Mouse (Mus musculus): Measurements from ENCODE around the gene Krt27. TPM values are rescaled to one million over a fixed set of nuclear protein-coding genes. Genes with fewer than 3 reads are reported as not detected.

The Krt27 gene
- total and polyA plus RNA-seq, 2 experiments from 2014 or later, result 0.22 to 1.0 TPM

GRCm38 (mm10) chr11:99379568-99379967 lies 28.7 kb upstream of the Krt27 start:
- Histone ChIP-seq H3K4me1 (ENCODE audit: insufficient read depth, low read length) (no peaks in the 10 kb centered on the region), H3K27ac (ENCODE audit: low read depth, low read length) (no peak overlapping the region), H3K36me3 (ENCODE audit: insufficient read depth, low read length) (no peaks in the 10 kb centered on the region), H3K27me3 (ENCODE audit: insufficient read depth, low read length) (no peaks in the 10 kb centered on the region), H3K9me3 (ENCODE audit: low read length) (no peaks in the 10 kb centered on the region), H3K4me3 (ENCODE audit: low read depth, low read length) (no peak overlapping the region), H3K4me2 (ENCODE audit: low read depth, low read length, poor library complexity, severe bottlenecking) (no peak overlapping the region), H3K9ac (replicated peaks; ENCODE audit: low read length, poor library complexity, severe bottlenecking) (no peak overlapping the region)
- 12% methylated on average over 5 of the region's 5 CpGs for WGBS
- ATAC-seq (ENCODE audit: low FRiP score) (no peak), DNase-seq (ENCODE audit: low spot score) (peak; percentile 69)
- peak; percentile 91 for TF ChIP-seq CTCF (IDR thresholded peaks at IDR 0.05)

DNA sequence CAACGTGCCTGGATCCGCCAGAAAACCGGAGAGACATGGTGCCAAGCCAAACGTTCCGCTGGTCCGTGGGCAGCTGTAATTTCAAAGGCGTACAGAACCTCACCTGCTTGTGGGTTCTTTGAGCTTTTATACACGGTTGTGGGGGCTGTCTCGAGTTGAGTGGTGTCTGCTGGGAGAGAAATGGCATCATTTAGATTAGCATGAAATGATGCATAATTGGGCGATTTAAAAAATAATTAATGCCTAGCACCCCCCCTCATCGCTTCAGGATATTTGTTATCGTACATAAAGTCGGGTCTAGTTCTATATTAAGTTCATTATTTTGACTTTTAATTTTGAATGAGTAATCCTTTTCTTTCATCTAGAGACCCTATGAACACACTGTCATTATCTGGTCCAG lies 23.9 kb upstream of the Krt27 start, which contains the start of gene Krt28:
Gene Krt28, minus strand, starts transcription at position 101 of the 400 bp plus-strand sequence.
- no peaks in the 10 kb centered on the region for H3K27me3 ChIP-seq (ENCODE audit: insufficient read depth, low read length)
- no peaks in the 10 kb centered on the region for H3K4me1 ChIP-seq (ENCODE audit: insufficient read depth, low read length)
- no peak within 1 kb of the TSS for H3K9ac ChIP-seq (replicated peaks; ENCODE audit: low read length, poor library complexity, severe bottlenecking)
- H3K27ac ChIP-seq (ENCODE audit: low read depth, low read length), result no peak within 1 kb of the TSS
- H3K9me3 ChIP-seq (ENCODE audit: low read length), result no peaks in the 10 kb centered on the region
- H3K4me3 ChIP-seq (ENCODE audit: low read depth, low read length), result no peak within 1 kb of the TSS
- no peaks in the 10 kb centered on the region for H3K36me3 ChIP-seq (ENCODE audit: insufficient read depth, low read length)
- 81% methylated on average over 13 of the region's 13 CpGs for WGBS
- no peak within 1 kb of the TSS for H3K4me2 ChIP-seq (ENCODE audit: low read depth, low read length, poor library complexity, severe bottlenecking)
- DNase-seq (ENCODE audit: low spot score), result no peak
- TF ChIP-seq CTCF (IDR thresholded peaks at IDR 0.05), result no peak
- no peak for ATAC-seq (ENCODE audit: low FRiP score)

GRCm38 (mm10) chr11:99369853-99370451 lies 19.0 kb upstream of the Krt27 start:
- peak; percentile 69; the same call in 1 of the 2 replicates for ATAC-seq (ENCODE audit: low FRiP score)
- TF ChIP-seq CTCF (IDR thresholded peaks at IDR 0.05), result no peak
- DNase-seq (ENCODE audit: low spot score), result peak; percentile 73
- H3K4me1 ChIP-seq (ENCODE audit: insufficient read depth, low read length), result no peaks in the 10 kb centered on the region; the same call in 1 of the 2 replicates
- no peaks in the 10 kb centered on the region for H3K36me3 ChIP-seq (ENCODE audit: insufficient read depth, low read length)
- no peaks in the 10 kb centered on the region for H3K27me3 ChIP-seq (ENCODE audit: insufficient read depth, low read length)
- H3K9ac ChIP-seq (replicated peaks; ENCODE audit: low read length, poor library complexity, severe bottlenecking), result no peak overlapping the region
- WGBS, result 66% methylated on average over 8 of the region's 8 CpGs
- no peaks in the 10 kb centered on the region for H3K9me3 ChIP-seq (ENCODE audit: low read length)
- H3K4me3 ChIP-seq (ENCODE audit: low read depth, low read length), result no peak overlapping the region
- H3K4me2 ChIP-seq (ENCODE audit: low read depth, low read length, poor library complexity, severe bottlenecking), result no peak overlapping the region
- H3K27ac ChIP-seq (ENCODE audit: low read depth, low read length), result peak overlapping the region; percentile 68

GRCm38 (mm10) chr11:99369229-99369628 lies 18.3 kb upstream of the Krt27 start:
- Histone ChIP-seq H3K9ac (replicated peaks; ENCODE audit: low read length, poor library complexity, severe bottlenecking) (no peak overlapping the region), H3K27ac (ENCODE audit: low read depth, low read length) (peak overlapping the region; percentile 68), H3K27me3 (ENCODE audit: insufficient read depth, low read length) (no peaks in the 10 kb centered on the region), H3K4me3 (ENCODE audit: low read depth, low read length) (no peak overlapping the region), H3K36me3 (ENCODE audit: insufficient read depth, low read length) (no peaks in the 10 kb centered on the region), H3K9me3 (ENCODE audit: low read length) (no peaks in the 10 kb centered on the region), H3K4me1 (ENCODE audit: insufficient read depth, low read length) (no peaks in the 10 kb centered on the region; the same call in 1 of the 2 replicates), H3K4me2 (ENCODE audit: low read depth, low read length, poor library complexity, severe bottlenecking) (no peak overlapping the region)
- DNase-seq (ENCODE audit: low spot score) (peak; percentile 36), ATAC-seq (ENCODE audit: low FRiP score) (no peak)
- 13% methylated on average over 3 of the region's 3 CpGs for WGBS
- peak; percentile 70 for TF ChIP-seq CTCF (IDR thresholded peaks at IDR 0.05)

- H3K27ac ChIP-seq (ENCODE audit: low read depth, low read length), result no peak overlapping the region
- WGBS, result 44% methylated on average over 10 of the region's 10 CpGs
- H3K9me3 ChIP-seq (ENCODE audit: low read length), result no peaks in the 10 kb centered on the region
- DNase-seq (ENCODE audit: low spot score) (no peak), ATAC-seq (ENCODE audit: low FRiP score) (no peak)
- H3K4me3 ChIP-seq (ENCODE audit: low read depth, low read length), result no peak overlapping the region
- no peak for TF ChIP-seq CTCF (IDR thresholded peaks at IDR 0.05)
- H3K4me2 ChIP-seq (ENCODE audit: low read depth, low read length, poor library complexity, severe bottlenecking), result no peak overlapping the region
- H3K36me3 ChIP-seq (ENCODE audit: insufficient read depth, low read length), result no peaks in the 10 kb centered on the region
- H3K4me1 ChIP-seq (ENCODE audit: insufficient read depth, low read length), result no peaks in the 10 kb centered on the region; the same call in 1 of the 2 replicates
- no peaks in the 10 kb centered on the region for H3K27me3 ChIP-seq (ENCODE audit: insufficient read depth, low read length)
- H3K9ac ChIP-seq (replicated peaks; ENCODE audit: low read length, poor library complexity, severe bottlenecking), result no peak overlapping the region
Observed at GRCm38 (mm10) chr11:99366791-99367190, 15.9 kb upstream of the Krt27 start.

GRCm38 (mm10) chr11:99364412-99364811 lies 13.5 kb upstream of the Krt27 start:
- ATAC-seq (ENCODE audit: low FRiP score), result no peak
- Histone ChIP-seq H3K36me3 (ENCODE audit: insufficient read depth, low read length) (no peaks in the 10 kb centered on the region), H3K4me1 (ENCODE audit: insufficient read depth, low read length) (no peaks in the 10 kb centered on the region; the same call in 1 of the 2 replicates), H3K9ac (replicated peaks; ENCODE audit: low read length, poor library complexity, severe bottlenecking) (no peak overlapping the region), H3K27ac (ENCODE audit: low read depth, low read length) (no peak overlapping the region), H3K27me3 (ENCODE audit: insufficient read depth, low read length) (no peaks in the 10 kb centered on the region), H3K4me3 (ENCODE audit: low read depth, low read length) (no peak overlapping the region), H3K4me2 (ENCODE audit: low read depth, low read length, poor library complexity, severe bottlenecking) (no peak overlapping the region), H3K9me3 (ENCODE audit: low read length) (no peaks in the 10 kb centered on the region)
- TF ChIP-seq CTCF (IDR thresholded peaks at IDR 0.05), result peak; percentile 79
- WGBS, result 25% methylated on average over 9 of the region's 9 CpGs
- DNase-seq (ENCODE audit: low spot score), result peak; percentile 74
